ENCODE assay signal across 16 mouse cellular contexts in genomic region chr1:70880496-70880895, GRCm38 (mm10).
DNase-seq lines count a peak whose midpoint lies in the region; ATAC-seq and TF ChIP-seq lines count a peak whose summit lies in the region.
"Had no signal": no experiment of that assay in that cellular context is flagged by ENCODE, and none has a peak within 500 bp of the region (broad histone marks: within the 10 kb centered on the region; RNA-seq: fewer than 3 reads in every experiment).

No protein-coding gene starts in this region.

- no peak overlapping the region for H3K4me2 ChIP-seq in liver, postnatal 0 days (ENCODE audit: low read depth, low read length)
- H3K4me2 ChIP-seq: embryonic facial prominence, embryonic 12.5 days; forebrain, embryonic 13.5 days; forebrain, embryonic 15.5 days had no signal

- H3K27ac ChIP-seq in liver, adult 2 months (replicated peaks; ENCODE audit: insufficient read depth, low read depth, low read length): no peak overlapping the region
- no peak overlapping the region for H3K27ac ChIP-seq in liver, postnatal 0 days (ENCODE audit: low read depth)
- H3K27ac ChIP-seq: embryonic facial prominence, embryonic 10.5 days; embryonic facial prominence, embryonic 12.5 days; forebrain, embryonic 13.5 days; forebrain, embryonic 15.5 days had no signal

- 67% methylated on average over 2 of the region's 2 CpGs for WGBS in liver, adult 2 months
- WGBS in liver, postnatal 0 days (ENCODE audit: insufficient replicate concordance): 76% methylated on average over 2 of the region's 2 CpGs

- ATAC-seq in liver, postnatal 0 days: no peak
- ATAC-seq: forebrain, postnatal 0 days had no signal

- TF ChIP-seq CTCF in liver, adult 2 months (IDR thresholded peaks at IDR 0.05; ENCODE audit: low read depth, low read length): no peak
- no peak for TF ChIP-seq CTCF in liver, postnatal 0 days (IDR thresholded peaks at IDR 0.05; ENCODE audit: low read depth)

- H3K79me2 ChIP-seq in liver, adult 2 months (ENCODE audit: control insufficient read depth, insufficient read depth, low read length): no peaks in the 10 kb centered on the region

- H3K9me3 ChIP-seq in liver, postnatal 0 days (ENCODE audit: low read length): no peaks in the 10 kb centered on the region
- H3K9me3 ChIP-seq: embryonic facial prominence, embryonic 10.5 days; embryonic facial prominence, embryonic 12.5 days; forebrain, embryonic 13.5 days; forebrain, embryonic 15.5 days had no signal

- no peaks in the 10 kb centered on the region for H3K27me3 ChIP-seq in liver, adult 2 months (ENCODE audit: control insufficient read depth, insufficient read depth, low read length)
- no peaks in the 10 kb centered on the region for H3K27me3 ChIP-seq in liver, postnatal 0 days (ENCODE audit: insufficient read depth, low read length)
- H3K27me3 ChIP-seq: embryonic facial prominence, embryonic 12.5 days; forebrain, embryonic 13.5 days; forebrain, embryonic 15.5 days had no signal

- H3K4me1 ChIP-seq in liver, adult 2 months (ENCODE audit: control insufficient read depth, insufficient read depth, low read length): no peaks in the 10 kb centered on the region
- H3K4me1 ChIP-seq in liver, postnatal 0 days (ENCODE audit: insufficient read depth): no peaks in the 10 kb centered on the region
- H3K4me1 ChIP-seq: embryonic facial prominence, embryonic 10.5 days; embryonic facial prominence, embryonic 12.5 days; forebrain, embryonic 13.5 days; forebrain, embryonic 15.5 days had no signal

- H3K4me3 ChIP-seq in liver, adult 2 months (ENCODE audit: insufficient read depth, low read depth, low read length): no peak overlapping the region
- no peak overlapping the region for H3K4me3 ChIP-seq in liver, postnatal 0 days (ENCODE audit: low read depth, low read length)
- H3K4me3 ChIP-seq: embryonic facial prominence, embryonic 10.5 days; embryonic facial prominence, embryonic 12.5 days; forebrain, embryonic 13.5 days; forebrain, embryonic 15.5 days had no signal

- no peak for TF ChIP-seq EP300 in liver, postnatal 0 days (IDR thresholded peaks at IDR 0.05; ENCODE audit: low read depth)

- no peak for TF ChIP-seq POLR2A in liver, adult 2 months (IDR thresholded peaks at IDR 0.05; ENCODE audit: extremely low read depth, insufficient read depth, low read length)

- peak; percentile 37 to 55 for DNase-seq in cerebellum, postnatal 10 days
- no peak for DNase-seq in cerebellum, postnatal 25 days
- DNase-seq in liver, adult 2 months (ENCODE audit: extremely low read depth, low read depth, low spot score): peak; percentile 76
- no peak for DNase-seq in liver, postnatal 0 days
- no peak for DNase-seq in layer of hippocampus, adult 9-11 months
- DNase-seq: adrenal gland, adult 8-10 months; adrenal gland, postnatal 14 days; adrenal gland, postnatal 36 days; cerebellum, adult 18-20 months; cerebellum, adult 8-10 months; cerebellum, adult 9-11 months; forebrain, postnatal 0 days had no signal

- H3K9ac ChIP-seq in liver, adult 2 months (ENCODE audit: low read depth, low read length): no peak overlapping the region
- H3K9ac ChIP-seq in liver, postnatal 0 days (replicated peaks): no peak overlapping the region
- H3K9ac ChIP-seq: embryonic facial prominence, embryonic 12.5 days; forebrain, embryonic 13.5 days; forebrain, embryonic 15.5 days; forebrain, postnatal 0 days had no signal

- H3K36me3 ChIP-seq in liver, adult 2 months (ENCODE audit: control insufficient read depth, insufficient read depth, low read length): no peaks in the 10 kb centered on the region
- H3K36me3 ChIP-seq in liver, postnatal 0 days (replicated peaks; ENCODE audit: insufficient read depth, low read length): no peaks in the 10 kb centered on the region
- H3K36me3 ChIP-seq: embryonic facial prominence, embryonic 10.5 days; embryonic facial prominence, embryonic 12.5 days; forebrain, embryonic 15.5 days had no signal

Comparison
In these comparisons a context has a peak if more than half of its experiments do, and no peak if none do; other contexts are left out.
1. DNase-seq: peak in cerebellum, postnatal 10 days (2 of 2) and liver, adult 2 months (single experiment); none in cerebellum, postnatal 25 days (0 of 2), liver, postnatal 0 days (single experiment) and layer of hippocampus, adult 9-11 months (single experiment).